Mouse (Mus musculus) left cerebral cortex, postnatal 14 days (tissue): ENCODE results near the gene Bmpr2. TPM values are rescaled to one million over a fixed set of nuclear protein-coding genes. Genes with fewer than 3 reads are reported as not detected.

Source experiments
- DNase-seq, 2 experiments: peaks; one replicate each; pipeline ENCODE4 v3.0.0; 2021 to 2022; ENCODE audit warnings: low spot score in 2 of 2, mixed read lengths in 1 of 2
- intact Hi-C: fragments of 180-260 bp; cut with DNase I; formaldehyde crosslinking; loops from one replicate; pipeline ENCODE4 v1.15.1; 2025
- total RNA-seq, 2 experiments: library from RNA; stranded (reverse); gene quantifications; 2 replicates each; pipeline ENCODE4 v1.2.3; 2021

Gene Bmpr2
- total RNA-seq, 2 experiments from 2014 or later, result 103 to 108 TPM

- no peak for DNase-seq
- intact Hi-C loops, result no loop called here
Observed at GRCm38 (mm10) chr1:59891185-59891584, 128.0 kb downstream of the Bmpr2 start.

- no peak for DNase-seq
- intact Hi-C loops, result no loop called here
Observed at GRCm38 (mm10) chr1:59892777-59893176, 129.6 kb downstream of the Bmpr2 start.

GRCm38 (mm10) chr1:59894025-59894424 lies 130.8 kb downstream of the Bmpr2 start:
- no peak for DNase-seq
- intact Hi-C loops, result no loop called here

GRCm38 (mm10) chr1:59895456-59895855 lies 132.3 kb downstream of the Bmpr2 start:
- intact Hi-C loops, result no loop called here
- peak; percentile 30 to 67 for DNase-seq

GRCm38 (mm10) chr1:59897147-59897798 lies 134.1 kb downstream of the Bmpr2 start:
- intact Hi-C loops, result no loop called here
- DNase-seq, result no peak

GRCm38 (mm10) chr1:59899679-59900078 lies 136.5 kb downstream of the Bmpr2 start:
- intact Hi-C loops, result no loop called here

GRCm38 (mm10) chr1:59901082-59901876 lies 138.1 kb downstream of the Bmpr2 start:
- DNase-seq, result no peak
- intact Hi-C loops, result no loop called here

More at GRCm38 (mm10) chr1:59899679-59900078, 136.5 kb downstream of the Bmpr2 start:
- no peak for DNase-seq

GRCm38 (mm10) chr1:59902634-59903033 lies 139.4 kb downstream of the Bmpr2 start:
- DNase-seq, result no peak
- intact Hi-C loops, result no loop called here

GRCm38 (mm10) chr1:59904630-59905295 lies 141.6 kb downstream of the Bmpr2 start:
- DNase-seq, result no peak
- intact Hi-C loops, result no loop called here

GRCm38 (mm10) chr1:59905916-59906315 lies 142.7 kb downstream of the Bmpr2 start:
- intact Hi-C loops, result no loop called here
- no peak for DNase-seq

- DNase-seq, result no peak
- intact Hi-C loops, result no loop called here
Observed at GRCm38 (mm10) chr1:59906819-59907521, 143.8 kb downstream of the Bmpr2 start.

- intact Hi-C loops, result no loop called here
Observed at GRCm38 (mm10) chr1:59907700-59908099, 144.5 kb downstream of the Bmpr2 start.

GRCm38 (mm10) chr1:59910941-59911340 lies 147.7 kb downstream of the Bmpr2 start:
- intact Hi-C loops, result loop anchor here (5.0 kb wide), 1 partner anchor 76 kb away; no protein-coding TSS in a partner anchor
- no peak for DNase-seq

More at GRCm38 (mm10) chr1:59907700-59908099, 144.5 kb downstream of the Bmpr2 start:
- no peak for DNase-seq

- intact Hi-C loops, result loop anchor here (5.0 kb wide), 1 partner anchor 75 kb away; no protein-coding TSS in a partner anchor
Observed at GRCm38 (mm10) chr1:59912413-59913157, 149.4 kb downstream of the Bmpr2 start, which contains the start of gene Fam117b. TSS of gene Fam117b (plus strand) at chr1:59913006.

GRCm38 (mm10) chr1:59913195-59913868 lies 150.1 kb downstream of the Bmpr2 start:
- DNase-seq, result peak; percentile 62 to 73

More at GRCm38 (mm10) chr1:59912413-59913157, 149.4 kb downstream of the Bmpr2 start, which contains the start of gene Fam117b:
- peak; percentile 99 for DNase-seq

GRCm38 (mm10) chr1:59913869-59914225 lies 150.6 kb downstream of the Bmpr2 start:
- peak; percentile 21 to 49 for DNase-seq
- intact Hi-C loops, result loop anchor here (5.0 kb wide), 1 partner anchor 73 kb away; no protein-coding TSS in a partner anchor

More at GRCm38 (mm10) chr1:59913195-59913868, 150.1 kb downstream of the Bmpr2 start:
- intact Hi-C loops, result loop anchor here (5.0 kb wide), 1 partner anchor 74 kb away; no protein-coding TSS in a partner anchor

- no peak for DNase-seq
- intact Hi-C loops, result loop anchor here (5.0 kb wide), 1 partner anchor 73 kb away; no protein-coding TSS in a partner anchor
Observed at GRCm38 (mm10) chr1:59914799-59915198, 151.6 kb downstream of the Bmpr2 start.
